9 mouse cellular contexts compared by ENCODE assay signal in genomic region chr2:25197191-25197590, GRCm38 (mm10). TPM values are rescaled to one million over a fixed set of nuclear protein-coding genes. Genes with fewer than 3 reads are reported as not detected.
DNase-seq lines count a peak whose midpoint lies in the region; ATAC-seq lines count a peak whose summit lies in the region.
"Had no signal": no experiment of that assay in that cellular context is flagged by ENCODE, and none has a peak within 500 bp of the region (broad histone marks: within the 10 kb centered on the region; RNA-seq: fewer than 3 reads in every experiment).

No protein-coding gene starts in this region.

- H3K27ac ChIP-seq in limb, embryonic 11.5 days (replicated peaks; ENCODE audit: low read depth, low read length): no peak overlapping the region
- no peak overlapping the region for H3K27ac ChIP-seq in limb, embryonic 10.5 days
- H3K27ac ChIP-seq in embryonic facial prominence, embryonic 14.5 days (replicated peaks; ENCODE audit: low read depth, low read length): peak overlapping the region; percentile 13; the same call in 1 of the 2 replicates
- H3K27ac ChIP-seq in limb, embryonic 12.5 days: no peak overlapping the region
- H3K27ac ChIP-seq in macrophage: peak overlapping the region; percentile 98

- peaks cover 8% of the 10 kb centered on the region; the same call in 1 of the 2 replicates for H3K4me1 ChIP-seq in limb, embryonic 11.5 days (ENCODE audit: control insufficient read depth, insufficient read depth, low read length)
- peaks cover 45% of the 10 kb centered on the region for H3K4me1 ChIP-seq in limb, embryonic 10.5 days
- no peaks in the 10 kb centered on the region; the same call in 1 of the 2 replicates for H3K4me1 ChIP-seq in embryonic facial prominence, embryonic 14.5 days (ENCODE audit: control insufficient read depth, insufficient read depth, low read length)
- H3K4me1 ChIP-seq in limb, embryonic 12.5 days (replicated peaks): peaks cover 28% of the 10 kb centered on the region

- peaks cover 17% of the 10 kb centered on the region for H3K36me3 ChIP-seq in limb, embryonic 11.5 days (ENCODE audit: control insufficient read depth, insufficient read depth, low read length)
- peaks cover 44% of the 10 kb centered on the region for H3K36me3 ChIP-seq in limb, embryonic 10.5 days
- peaks cover 42% of the 10 kb centered on the region for H3K36me3 ChIP-seq in embryonic facial prominence, embryonic 14.5 days (ENCODE audit: control insufficient read depth, insufficient read depth, low read length)
- peaks cover 35% of the 10 kb centered on the region for H3K36me3 ChIP-seq in limb, embryonic 12.5 days
- H3K36me3 ChIP-seq in macrophage (ENCODE audit: inconsistent target): peaks cover 28% of the 10 kb centered on the region

- H3K4me2 ChIP-seq in limb, embryonic 11.5 days (ENCODE audit: low read depth, severe bottlenecking): peak overlapping the region; percentile 40; the same call in 1 of the 2 replicates
- peak overlapping the region; percentile 51 for H3K4me2 ChIP-seq in embryonic facial prominence, embryonic 14.5 days (ENCODE audit: low read depth, low read length)
- peak overlapping the region; percentile 43 for H3K4me2 ChIP-seq in limb, embryonic 12.5 days

- no peak overlapping the region for H3K4me3 ChIP-seq in limb, embryonic 11.5 days (ENCODE audit: low read depth, low read length)
- no peak overlapping the region for H3K4me3 ChIP-seq in limb, embryonic 10.5 days
- H3K4me3 ChIP-seq in embryonic facial prominence, embryonic 14.5 days (ENCODE audit: low read depth, low read length): no peak overlapping the region
- H3K4me3 ChIP-seq in limb, embryonic 12.5 days (replicated peaks): no peak overlapping the region
- peak overlapping the region; percentile 87 for H3K4me3 ChIP-seq in macrophage (ENCODE audit: inconsistent target)

- ATAC-seq in limb, embryonic 11.5 days (ENCODE audit: insufficient number of reproducible peaks, low FRiP score, low TSS enrichment, low read depth): no peak
- ATAC-seq in embryonic facial prominence, embryonic 14.5 days (ENCODE audit: low read depth): no peak
- no peak for ATAC-seq in limb, embryonic 12.5 days (ENCODE audit: insufficient number of reproducible peaks, insufficient read depth, low FRiP score, low TSS enrichment, low read depth)
- ATAC-seq in granulocyte monocyte progenitor cell, adult 5-6 weeks (replicated peaks; ENCODE audit: poor library complexity, severe bottlenecking): no peak
- no peak for ATAC-seq in megakaryocyte progenitor cell, adult 5-6 weeks (replicated peaks; ENCODE audit: poor library complexity)
- no peak for ATAC-seq in CD4-positive, CD25-positive, alpha-beta regulatory T cell, adult 4 months

- H3K9ac ChIP-seq in limb, embryonic 11.5 days (ENCODE audit: low read length): no peak overlapping the region
- no peak overlapping the region for H3K9ac ChIP-seq in embryonic facial prominence, embryonic 14.5 days (ENCODE audit: low read depth, low read length)
- no peak overlapping the region for H3K9ac ChIP-seq in limb, embryonic 12.5 days (replicated peaks)

- DNase-seq in limb, embryonic 11.5 days (ENCODE audit: low spot score): no peak
- DNase-seq in limb, embryonic 10.5 days (ENCODE audit: low spot score): no peak
- DNase-seq in embryonic facial prominence, embryonic 14.5 days (ENCODE audit: low spot score): no peak

- H3K9me3 ChIP-seq in limb, embryonic 11.5 days (ENCODE audit: control insufficient read depth, low read length): no peaks in the 10 kb centered on the region
- H3K9me3 ChIP-seq in limb, embryonic 10.5 days (replicated peaks): no peaks in the 10 kb centered on the region
- no peaks in the 10 kb centered on the region for H3K9me3 ChIP-seq in embryonic facial prominence, embryonic 14.5 days (ENCODE audit: control insufficient read depth, low read length)
- H3K9me3 ChIP-seq in limb, embryonic 12.5 days: no peaks in the 10 kb centered on the region

- whole genome bisulfite sequencing in limb, embryonic 11.5 days: 40% methylated on average over 2 of the region's 2 CpGs
- WGBS in limb, embryonic 10.5 days: 33% methylated on average over 2 of the region's 2 CpGs
- 16% methylated on average over 2 of the region's 2 CpGs for WGBS in embryonic facial prominence, embryonic 14.5 days
- WGBS in limb, embryonic 12.5 days: 20% methylated on average over 2 of the region's 2 CpGs
- 20% methylated on average over 2 of the region's 2 CpGs for WGBS in macrophage (ENCODE audit: missing documents)

- H3K27me3 ChIP-seq in limb, embryonic 11.5 days (ENCODE audit: control insufficient read depth, insufficient read depth, low read length): peaks cover 22% of the 10 kb centered on the region
- H3K27me3 ChIP-seq in limb, embryonic 10.5 days (ENCODE audit: low read depth, poor library complexity, severe bottlenecking): peaks cover 41% of the 10 kb centered on the region
- peaks cover 28% of the 10 kb centered on the region for H3K27me3 ChIP-seq in embryonic facial prominence, embryonic 14.5 days (replicated peaks; ENCODE audit: control insufficient read depth, insufficient read depth, low read length)
- peaks cover 37% of the 10 kb centered on the region for H3K27me3 ChIP-seq in limb, embryonic 12.5 days

- H3K79me2 ChIP-seq in macrophage (ENCODE audit: inconsistent target): peaks cover 31% of the 10 kb centered on the region

RNA-seq across cellular contexts. Expression of gene Tor4a, which starts 0.5 kb away (rescaled TPM):
- 3.1 and 3.7 TPM in 2 replicates for polyA plus RNA-seq in limb, embryonic 11.5 days (2014; fragmentation: Nextera tagmentation; extraction: Ambion mirVana)
- polyA plus RNA-seq in limb, embryonic 10.5 days (2016; fragmentation: Nextera tagmentation; extraction: Ambion mirVana): 3.2 TPM in 2 replicates
- 7.5 and 7.8 TPM in 2 replicates for polyA plus RNA-seq in embryonic facial prominence, embryonic 14.5 days (2014; fragmentation: Nextera tagmentation; extraction: Ambion mirVana)
- 2.9 and 3.2 TPM in 2 replicates for polyA plus RNA-seq in limb, embryonic 12.5 days (2016; fragmentation: Nextera tagmentation; extraction: Ambion mirVana)
- total RNA-seq in macrophage (2018; cell fraction: chromatin; rRNA removed): 10 to 100 TPM in 16 of 26 experiments, 1 to 10 TPM in 10; 1.8 to 43.9 (median 17.2) TPM
- total RNA-seq in macrophage (2018; cell fraction: cytosol; rRNA removed): 100 to 1,000 TPM in 4 of 26 experiments, 10 to 100 TPM in 22; 13.3 to 115 (median 67.4) TPM
- total RNA-seq in macrophage (2018; cell fraction: nucleus; rRNA removed): 100 to 1,000 TPM in 6 of 26 experiments, 10 to 100 TPM in 19, 1 to 10 TPM in 1; 8.8 to 166 (median 68.0) TPM
- 56.5 to 71.1 TPM (median 57.4 TPM) in 3 replicates for polyA plus RNA-seq in macrophage (2018)
- 14.6 and 20.2 TPM in 2 replicates for total RNA-seq in granulocyte monocyte progenitor cell, adult 5-6 weeks (2014; fragmentation: Nextera tagmentation)
- total RNA-seq in granulocyte monocyte progenitor cell, adult 5-6 weeks (2017): 14.7 and 16.4 TPM in 2 replicates
- 11.4 and 12.5 TPM in 2 replicates for total RNA-seq in megakaryocyte progenitor cell, adult 5-6 weeks (2015)
- total RNA-seq in megakaryocyte progenitor cell, adult 5-6 weeks (2017): 16.1 and 17.6 TPM in 2 replicates
- 10 to 100 TPM; 60.5 to 94.3 TPM for polyA plus RNA-seq in CD4-positive, CD25-positive, alpha-beta regulatory T cell, adult 4 months (2017; shearing (Covaris generic))

RNA-seq across cellular contexts. Expression of gene Nelfb, which starts 14.1 kb away (rescaled TPM):
- polyA plus RNA-seq in limb, embryonic 11.5 days (2014; fragmentation: Nextera tagmentation; extraction: Ambion mirVana): 103 and 106 TPM in 2 replicates
- polyA plus RNA-seq in limb, embryonic 10.5 days (2016; fragmentation: Nextera tagmentation; extraction: Ambion mirVana): 129 and 137 TPM in 2 replicates
- 76.8 and 94.4 TPM in 2 replicates for polyA plus RNA-seq in embryonic facial prominence, embryonic 14.5 days (2014; fragmentation: Nextera tagmentation; extraction: Ambion mirVana)
- polyA plus RNA-seq in limb, embryonic 12.5 days (2016; fragmentation: Nextera tagmentation; extraction: Ambion mirVana): 118 and 121 TPM in 2 replicates
- 10 to 100 TPM; 15.8 to 77.2 (median 39.9) TPM for total RNA-seq in macrophage (2018; cell fraction: chromatin; rRNA removed)
- 10 to 100 TPM; 15.7 to 36.9 (median 29.0) TPM for total RNA-seq in macrophage (2018; cell fraction: cytosol; rRNA removed)
- total RNA-seq in macrophage (2018; cell fraction: nucleus; rRNA removed): 10 to 100 TPM; 16.3 to 54.1 (median 32.3) TPM
- polyA plus RNA-seq in macrophage (2018): 18.9 to 30.4 TPM (median 29.5 TPM) in 3 replicates
- 58.5 and 79.5 TPM in 2 replicates for total RNA-seq in granulocyte monocyte progenitor cell, adult 5-6 weeks (2014; fragmentation: Nextera tagmentation)
- total RNA-seq in granulocyte monocyte progenitor cell, adult 5-6 weeks (2017): 33.7 and 81.1 TPM in 2 replicates
- 23.7 and 28.9 TPM in 2 replicates for total RNA-seq in megakaryocyte progenitor cell, adult 5-6 weeks (2015)
- total RNA-seq in megakaryocyte progenitor cell, adult 5-6 weeks (2017): 35.8 and 38.7 TPM in 2 replicates
- 10 to 100 TPM; 48.2 to 55.8 TPM for polyA plus RNA-seq in CD4-positive, CD25-positive, alpha-beta regulatory T cell, adult 4 months (2017; shearing (Covaris generic))

RNA-seq across cellular contexts. Expression of gene Nrarp, which starts 16.6 kb away (rescaled TPM):
- polyA plus RNA-seq in limb, embryonic 11.5 days (2014; fragmentation: Nextera tagmentation; extraction: Ambion mirVana): 8.8 and 10.0 TPM in 2 replicates
- 7.9 and 10.3 TPM in 2 replicates for polyA plus RNA-seq in limb, embryonic 10.5 days (2016; fragmentation: Nextera tagmentation; extraction: Ambion mirVana)
- polyA plus RNA-seq in embryonic facial prominence, embryonic 14.5 days (2014; fragmentation: Nextera tagmentation; extraction: Ambion mirVana): 16.5 and 20.9 TPM in 2 replicates
- 20.6 and 23.1 TPM in 2 replicates for polyA plus RNA-seq in limb, embryonic 12.5 days (2016; fragmentation: Nextera tagmentation; extraction: Ambion mirVana)
- not detected for total RNA-seq in macrophage (2018; cell fraction: chromatin; rRNA removed)
- total RNA-seq in macrophage (2018; cell fraction: cytosol; rRNA removed): under 1 TPM in 2 of 26 experiments, not detected in 24; 0.03 to 0.04 TPM
- not detected for total RNA-seq in macrophage (2018; cell fraction: nucleus; rRNA removed)
- polyA plus RNA-seq in macrophage (2018): not detected in 3 replicates
- total RNA-seq in granulocyte monocyte progenitor cell, adult 5-6 weeks (2014; fragmentation: Nextera tagmentation): 0.62 TPM in 1 of 2 replicates, not detected in the other
- total RNA-seq in granulocyte monocyte progenitor cell, adult 5-6 weeks (2017): 0.39 and 0.72 TPM in 2 replicates
- total RNA-seq in megakaryocyte progenitor cell, adult 5-6 weeks (2015): 0.42 and 0.51 TPM in 2 replicates
- 0.78 and 1.3 TPM in 2 replicates for total RNA-seq in megakaryocyte progenitor cell, adult 5-6 weeks (2017)
- under 1 TPM in 1 of 2 experiments, not detected in 1; 0.28 TPM for polyA plus RNA-seq in CD4-positive, CD25-positive, alpha-beta regulatory T cell, adult 4 months (2017; shearing (Covaris generic))

RNA-seq across cellular contexts. Expression of gene Stpg3, which starts 17.2 kb away (rescaled TPM):
- polyA plus RNA-seq in limb, embryonic 11.5 days (2014; fragmentation: Nextera tagmentation; extraction: Ambion mirVana): 0.19 TPM in 1 of 2 replicates, not detected in the other
- 0.14 TPM in 1 of 2 replicates, not detected in the other for polyA plus RNA-seq in limb, embryonic 10.5 days (2016; fragmentation: Nextera tagmentation; extraction: Ambion mirVana)
- polyA plus RNA-seq in embryonic facial prominence, embryonic 14.5 days (2014; fragmentation: Nextera tagmentation; extraction: Ambion mirVana): not detected in 2 replicates
- polyA plus RNA-seq in limb, embryonic 12.5 days (2016; fragmentation: Nextera tagmentation; extraction: Ambion mirVana): not detected in 2 replicates
- total RNA-seq in macrophage (2018; cell fraction: chromatin; rRNA removed): not detected
- total RNA-seq in macrophage (2018; cell fraction: cytosol; rRNA removed): not detected
- under 1 TPM in 2 of 26 experiments, not detected in 24; 0.30 to 0.89 TPM for total RNA-seq in macrophage (2018; cell fraction: nucleus; rRNA removed)
- not detected in 3 replicates for polyA plus RNA-seq in macrophage (2018)
- not detected in 2 replicates for total RNA-seq in granulocyte monocyte progenitor cell, adult 5-6 weeks (2014; fragmentation: Nextera tagmentation)
- total RNA-seq in granulocyte monocyte progenitor cell, adult 5-6 weeks (2017): not detected in 2 replicates
- 0.30 TPM in 1 of 2 replicates, not detected in the other for total RNA-seq in megakaryocyte progenitor cell, adult 5-6 weeks (2015)
- total RNA-seq in megakaryocyte progenitor cell, adult 5-6 weeks (2017): 0.54 TPM in 1 of 2 replicates, not detected in the other
- not detected for polyA plus RNA-seq in CD4-positive, CD25-positive, alpha-beta regulatory T cell, adult 4 months (2017; shearing (Covaris generic))
- total RNA-seq: neutrophil, adult 5-6 weeks had no signal

RNA-seq across cellular contexts. Expression of gene Fam166a, which starts 21.4 kb away (rescaled TPM):
- polyA plus RNA-seq in limb, embryonic 11.5 days (2014; fragmentation: Nextera tagmentation; extraction: Ambion mirVana): not detected in 2 replicates
- polyA plus RNA-seq in limb, embryonic 10.5 days (2016; fragmentation: Nextera tagmentation; extraction: Ambion mirVana): 1.0 TPM in 1 of 2 replicates, not detected in the other
- not detected in 2 replicates for polyA plus RNA-seq in embryonic facial prominence, embryonic 14.5 days (2014; fragmentation: Nextera tagmentation; extraction: Ambion mirVana)
- not detected in 2 replicates for polyA plus RNA-seq in limb, embryonic 12.5 days (2016; fragmentation: Nextera tagmentation; extraction: Ambion mirVana)
- total RNA-seq in macrophage (2018; cell fraction: chromatin; rRNA removed): not detected
- not detected for total RNA-seq in macrophage (2018; cell fraction: cytosol; rRNA removed)
- not detected for total RNA-seq in macrophage (2018; cell fraction: nucleus; rRNA removed)
- polyA plus RNA-seq in macrophage (2018): not detected in 3 replicates
- total RNA-seq in granulocyte monocyte progenitor cell, adult 5-6 weeks (2014; fragmentation: Nextera tagmentation): not detected in 2 replicates
- total RNA-seq in granulocyte monocyte progenitor cell, adult 5-6 weeks (2017): not detected in 2 replicates
- not detected in 2 replicates for total RNA-seq in megakaryocyte progenitor cell, adult 5-6 weeks (2015)
- not detected in 2 replicates for total RNA-seq in megakaryocyte progenitor cell, adult 5-6 weeks (2017)
- polyA plus RNA-seq in CD4-positive, CD25-positive, alpha-beta regulatory T cell, adult 4 months (2017; shearing (Covaris generic)): not detected
- total RNA-seq: neutrophil, adult 5-6 weeks had no signal

Comparison
In these comparisons a context has a peak if more than half of its experiments do, and no peak if none do; other contexts are left out.
1. H3K27ac ChIP-seq: peak in embryonic facial prominence, embryonic 14.5 days (single experiment) and macrophage (single experiment); none in limb, embryonic 11.5 days (single experiment), limb, embryonic 10.5 days (single experiment) and limb, embryonic 12.5 days (single experiment).
2. Peak in every context shown above with its lines, with median percentiles within 50 percentile points of each other: H3K4me2 ChIP-seq.